In genomic region chr16:95953159-95953650, GRCm38 (mm10) we compare ENCODE assay signal across 35 mouse cellular contexts.
"Had no signal": no experiment of that assay in that cellular context is flagged by ENCODE, and none has a peak within 500 bp of the region (broad histone marks: within the 10 kb centered on the region; RNA-seq: fewer than 3 reads in every experiment).

No protein-coding gene starts in this region.

- H3K4me3 ChIP-seq: heart, embryonic 12.5 days; heart, embryonic 13.5 days; heart, embryonic 15.5 days; hindbrain, embryonic 10.5 days; hindbrain, embryonic 12.5 days; hindbrain, embryonic 13.5 days; hindbrain, embryonic 15.5 days; intestine, embryonic 15.5 days; kidney, embryonic 15.5 days; layer of hippocampus, adult 2 months; left cerebral cortex, adult 2 months had no signal

- H3K4me2 ChIP-seq: heart, embryonic 11.5 days; heart, embryonic 12.5 days; heart, embryonic 13.5 days; heart, embryonic 15.5 days; hindbrain, embryonic 12.5 days; hindbrain, embryonic 13.5 days; hindbrain, embryonic 14.5 days; hindbrain, embryonic 15.5 days; intestine, embryonic 15.5 days; kidney, embryonic 15.5 days had no signal

- DNase-seq: heart, postnatal 10 days; heart, postnatal 14 days; heart, postnatal 36 days; heart, postnatal 4 days; kidney, adult 11 months; kidney, adult 18-20 months; kidney, adult 2 months; kidney, adult 8-10 months; kidney, adult 9 months; kidney, postnatal 10 days; kidney, postnatal 14 days; kidney, postnatal 25 days; kidney, postnatal 36 days; kidney, postnatal 4 days; layer of hippocampus, adult 9-11 months; layer of hippocampus, postnatal 36 days had no signal

- H3K9ac ChIP-seq: heart, embryonic 12.5 days; heart, embryonic 13.5 days; heart, embryonic 15.5 days; hindbrain, embryonic 12.5 days; hindbrain, embryonic 13.5 days; hindbrain, embryonic 14.5 days; hindbrain, embryonic 15.5 days; intestine, embryonic 15.5 days; kidney, embryonic 15.5 days had no signal

- H3K27me3 ChIP-seq: heart, embryonic 12.5 days; heart, embryonic 13.5 days; heart, embryonic 15.5 days; hindbrain, embryonic 12.5 days; hindbrain, embryonic 13.5 days; hindbrain, embryonic 15.5 days; intestine, embryonic 15.5 days; kidney, embryonic 15.5 days had no signal

- H3K27ac ChIP-seq: heart, embryonic 13.5 days; heart, embryonic 15.5 days; hindbrain, embryonic 10.5 days; hindbrain, embryonic 12.5 days; hindbrain, embryonic 13.5 days; hindbrain, embryonic 14.5 days; hindbrain, embryonic 15.5 days; hindbrain, postnatal 0 days; intestine, embryonic 15.5 days; kidney, embryonic 15.5 days; kidney, postnatal 0 days; layer of hippocampus, adult 2 months; left cerebral cortex, adult 2 months had no signal

- H3K36me3 ChIP-seq: heart, embryonic 12.5 days; heart, embryonic 13.5 days; heart, embryonic 15.5 days; hindbrain, embryonic 10.5 days; hindbrain, embryonic 12.5 days; hindbrain, embryonic 13.5 days; hindbrain, embryonic 15.5 days; intestine, embryonic 15.5 days; kidney, embryonic 15.5 days had no signal

- H3K4me1 ChIP-seq: heart, embryonic 12.5 days; heart, embryonic 13.5 days; heart, embryonic 15.5 days; hindbrain, embryonic 10.5 days; hindbrain, embryonic 12.5 days; hindbrain, embryonic 13.5 days; hindbrain, embryonic 15.5 days; intestine, embryonic 15.5 days; kidney, embryonic 15.5 days had no signal

- H3K9me3 ChIP-seq: heart, embryonic 13.5 days; heart, embryonic 15.5 days; hindbrain, embryonic 12.5 days; hindbrain, embryonic 13.5 days; hindbrain, embryonic 15.5 days; intestine, embryonic 15.5 days; kidney, embryonic 15.5 days had no signal

- ATAC-seq: hindbrain, embryonic 16.5 days; hindbrain, postnatal 0 days; inflammation-experienced regulatory T-cells, adult 6 months; intestine, embryonic 15.5 days; intestine, embryonic 16.5 days; intestine, postnatal 0 days had no signal
